Mouse (Mus musculus): ENCODE measurements around the gene Nos1. TPM values are rescaled to one million over a fixed set of nuclear protein-coding genes. Genes with fewer than 3 reads are reported as not detected.

The Nos1 gene
- total RNA-seq, 2 experiments from 2014 or later: 36.0 to 42.2 TPM

DNA sequence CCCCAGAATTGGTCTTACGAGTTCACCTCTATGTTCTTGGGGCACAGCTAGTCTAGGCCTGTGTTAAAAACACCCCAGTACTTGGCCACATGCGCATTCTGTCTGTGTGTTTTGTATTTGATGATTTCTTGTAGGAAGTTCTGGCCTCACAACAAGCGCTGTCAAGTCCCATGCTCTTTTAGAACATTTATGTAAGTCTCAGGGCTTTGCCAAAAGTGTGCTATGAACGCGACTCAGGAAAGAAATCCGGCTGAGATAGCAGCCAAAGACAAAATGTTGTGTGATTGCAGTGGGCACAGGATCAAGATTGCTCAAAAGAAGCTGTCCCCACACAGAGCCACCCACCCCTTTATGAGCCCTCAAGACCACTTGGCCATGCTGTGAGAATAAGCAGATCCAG, 212.7 kb downstream of the Nos1 start:
- DNase-seq: no peak
- intact Hi-C loops (cut with DNase I): no loop called here

DNA sequence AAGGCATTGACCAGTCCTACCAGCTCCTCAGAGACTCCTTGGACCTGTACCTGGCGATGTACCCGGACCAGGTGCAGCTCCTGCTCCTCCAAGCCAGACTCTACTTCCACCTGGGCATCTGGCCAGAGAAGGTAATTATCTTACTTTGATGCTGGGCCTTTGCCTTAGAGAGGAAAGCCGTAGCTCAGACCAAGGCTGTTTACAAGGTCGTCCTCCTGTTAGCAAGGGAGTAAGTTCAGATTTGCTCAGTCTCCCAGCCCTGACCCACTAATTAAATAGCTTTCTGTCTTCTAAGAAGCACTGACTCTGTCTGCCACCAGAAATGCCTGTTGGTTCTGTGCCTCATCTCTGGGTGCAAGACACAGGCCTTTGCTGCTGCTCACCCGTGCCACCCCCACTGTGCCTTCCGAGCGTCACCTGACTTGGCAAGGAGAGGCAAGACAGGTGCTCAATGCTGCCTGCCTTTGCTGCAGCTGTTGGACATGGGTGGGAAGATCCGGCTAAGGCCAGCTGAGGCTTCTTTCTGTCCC, 214.6 kb downstream of the Nos1 start:
- DNase-seq: no peak
- intact Hi-C loops (cut with DNase I): no loop called here

DNA sequence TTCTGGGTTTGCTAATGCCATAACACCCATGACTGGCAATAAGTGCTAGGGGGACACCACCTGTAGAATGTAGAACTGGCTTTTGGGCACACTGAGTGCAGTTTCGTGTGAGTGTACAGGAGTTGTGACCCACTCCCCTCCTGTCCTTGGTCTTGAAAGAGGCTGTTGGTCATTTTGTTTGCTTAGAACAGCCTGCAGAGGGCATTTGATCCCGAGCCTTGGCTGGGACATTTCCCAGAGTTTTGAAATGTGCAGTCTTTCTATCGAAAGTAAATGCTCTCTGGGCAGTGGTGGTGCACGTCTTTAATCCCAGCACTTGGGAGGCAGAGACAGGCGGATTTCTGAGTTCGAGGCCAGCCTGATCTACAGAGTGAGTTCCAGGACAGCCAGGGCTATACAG, 215.1 kb downstream of the Nos1 start:
- intact Hi-C loops (cut with DNase I): no loop called here
- DNase-seq: no peak

- DNase-seq: no peak
- intact Hi-C loops (cut with DNase I): no loop called here
These were observed 215.7 kb downstream of the Nos1 start for GRCm38 (mm10) chr5:117996581-117996980.

DNA sequence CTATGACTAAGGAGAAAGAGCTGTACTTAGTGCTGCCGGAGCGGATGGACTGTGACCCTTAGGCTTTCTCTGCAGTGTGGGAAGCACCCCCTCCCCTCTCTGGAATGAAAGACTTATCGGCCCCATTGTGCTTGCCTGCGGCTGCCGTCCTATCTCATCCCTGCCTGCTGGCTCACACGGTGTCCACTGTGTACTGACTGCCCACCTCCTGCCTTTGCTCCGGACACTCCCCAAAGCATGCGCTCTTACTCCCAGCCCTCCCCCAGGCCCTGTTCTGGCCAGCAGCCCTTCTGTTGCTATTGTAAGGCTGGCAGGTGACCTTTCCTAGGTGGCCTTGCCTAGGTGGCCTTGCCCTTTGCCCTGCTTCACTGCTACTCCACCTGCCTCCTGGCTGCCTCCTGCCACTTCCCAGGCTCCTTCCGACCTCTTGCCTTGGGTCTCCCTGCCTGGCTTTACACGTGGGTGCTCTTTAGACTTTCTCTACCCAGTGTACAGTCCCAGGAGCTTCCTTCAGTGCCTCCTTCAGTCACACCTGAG, 216.7 kb downstream of the Nos1 start:
- no peak for DNase-seq
- intact Hi-C loops (cut with DNase I): no loop called here

DNA sequence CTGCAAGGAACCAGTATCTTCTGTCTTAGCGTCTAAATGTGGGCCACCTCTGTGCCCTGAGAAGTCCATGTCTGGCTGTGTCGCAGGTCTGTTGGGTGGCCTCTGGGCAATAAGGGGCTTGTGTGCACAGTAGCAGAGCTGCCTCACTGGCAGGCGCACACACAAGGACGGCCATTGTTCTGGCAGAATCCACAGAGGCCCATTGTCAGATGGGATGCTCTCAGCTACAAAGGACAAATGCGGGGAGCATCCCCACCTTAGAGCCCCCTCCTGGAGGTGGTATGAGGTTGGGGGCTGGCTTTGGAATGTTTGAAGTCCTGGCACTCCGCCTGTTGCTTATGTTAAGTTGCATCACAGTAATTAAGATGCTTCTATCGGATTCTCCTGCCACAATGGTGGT, 218.2 kb downstream of the Nos1 start:
- intact Hi-C loops (cut with DNase I): no loop called here
- no peak for DNase-seq

GRCm38 (mm10) chr5:117999584-117999983, 218.8 kb downstream of the Nos1 start:
- DNase-seq: no peak
- intact Hi-C loops (cut with DNase I): no loop called here

- intact Hi-C loops (cut with DNase I): no loop called here
- DNase-seq: peak; percentile 82
These were observed 221.2 kb downstream of the Nos1 start for GRCm38 (mm10) chr5:118002059-118002458.

GRCm38 (mm10) chr5:118004619-118005018, 223.8 kb downstream of the Nos1 start:
- intact Hi-C loops (cut with DNase I): loop anchor here (2.0 kb wide), 1 partner anchor 64 kb away; no protein-coding TSS in a partner anchor
- peak; percentile 68 for DNase-seq

DNA sequence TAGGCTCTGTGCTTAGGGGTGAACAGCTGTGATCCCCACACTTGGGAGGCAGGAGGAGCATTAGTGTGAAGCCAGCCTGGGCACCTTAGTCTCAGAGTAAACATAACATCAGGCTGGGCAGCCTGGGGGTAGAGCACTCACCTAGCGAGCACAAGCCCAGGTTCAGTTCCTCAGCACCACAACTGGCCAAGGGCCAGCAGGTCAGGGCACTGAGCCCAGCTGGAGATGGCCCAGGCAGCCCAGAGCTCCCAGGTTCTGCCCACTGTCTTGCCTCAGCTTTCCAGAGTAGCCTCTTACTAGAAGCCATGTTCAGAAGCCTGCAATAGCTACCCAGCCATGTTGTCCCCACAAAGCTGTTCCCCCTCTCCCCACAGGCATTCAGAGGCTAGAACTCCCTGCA, 224.9 kb downstream of the Nos1 start:
- DNase-seq: no peak
- intact Hi-C loops (cut with DNase I): loop anchor here (2.0 kb wide), 1 partner anchor 63 kb away; no protein-coding TSS in a partner anchor

DNA sequence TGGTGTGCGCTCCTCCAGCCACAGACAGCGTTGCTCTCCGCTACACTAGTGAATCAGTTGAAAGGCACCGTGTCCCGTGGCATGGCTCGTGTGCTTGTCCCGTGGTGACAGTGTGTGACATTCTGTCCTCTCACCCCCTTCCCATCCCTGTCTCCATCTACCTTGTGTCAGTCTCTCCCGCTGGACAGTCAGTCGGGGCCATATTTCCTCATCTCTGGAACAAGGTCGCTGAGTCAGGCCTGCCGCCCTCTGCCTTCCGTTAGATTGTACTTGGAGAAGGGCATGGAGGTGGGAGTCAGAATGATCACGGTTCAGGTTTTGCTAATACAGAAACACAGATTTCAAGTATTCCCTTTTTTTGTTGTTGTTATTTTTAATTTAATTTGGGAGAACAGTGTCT, 227.5 kb downstream of the Nos1 start:
- intact Hi-C loops (cut with DNase I): no loop called here
- no peak for DNase-seq

Other genes starting within 250 kb of the Nos1 start
- 100 to 1,000 TPM; 146 to 169 TPM for gene Fbxo21, start 195.7 kb downstream of the Nos1 start, total RNA-seq (2021)
- 1 to 10 TPM; 3.7 to 5.4 TPM for gene Tesc, start 246.7 kb downstream of the Nos1 start, total RNA-seq (2021)

All from left cerebral cortex, postnatal 4 days (tissue).